Mouse (Mus musculus): ENCODE results near the gene Hyal3.
"Not testable (repeated sequence)": the region's sequence is repeated elsewhere in the genome, so short reads cannot be mapped to it uniquely, and the experiment has no call there.

Hyal3 gene

GRCm38 (mm10) chr9:107551117-107551889 lies 29.3 kb upstream of the Hyal3 start, which contains the start of gene Rassf1:
Gene Rassf1, plus strand, starts transcription at chr9:107551555.
- peak; percentile 85 for DNase-seq

GRCm38 (mm10) chr9:107551890-107552355 lies 28.7 kb upstream of the Hyal3 start:
- no peak for DNase-seq

GRCm38 (mm10) chr9:107552690-107553393 lies 27.8 kb upstream of the Hyal3 start:
- no peak for DNase-seq

GRCm38 (mm10) chr9:107553541-107554318 lies 26.9 kb upstream of the Hyal3 start:
- DNase-seq, result no peak

GRCm38 (mm10) chr9:107554319-107554825 lies 26.2 kb upstream of the Hyal3 start:
- peak; percentile 98 for DNase-seq

- peak; percentile 62 for DNase-seq
Measured at GRCm38 (mm10) chr9:107555031-107555457, 25.6 kb upstream of the Hyal3 start.

- no peak for DNase-seq
Measured at GRCm38 (mm10) chr9:107555701-107556100, 24.9 kb upstream of the Hyal3 start.

GRCm38 (mm10) chr9:107556346-107556745 lies 24.3 kb upstream of the Hyal3 start:
- peak; percentile 41 for DNase-seq

GRCm38 (mm10) chr9:107563029-107563581 lies 17.5 kb upstream of the Hyal3 start, which contains the start of gene Tusc2:
Gene Tusc2, plus strand, starts transcription at chr9:107563255.
- peak; percentile 95 for DNase-seq

- DNase-seq, result not testable (repeated sequence)
Measured at GRCm38 (mm10) chr9:107565556-107565955, 15.1 kb upstream of the Hyal3 start.

- DNase-seq, result peak; percentile 91
Measured at GRCm38 (mm10) chr9:107566041-107566709, 14.4 kb upstream of the Hyal3 start.

- DNase-seq, result no peak
Measured at GRCm38 (mm10) chr9:107566855-107567254, 13.8 kb upstream of the Hyal3 start.

- DNase-seq, result peak; percentile 62
Measured at GRCm38 (mm10) chr9:107567702-107568319, 12.8 kb upstream of the Hyal3 start, which contains the start of gene Hyal2. Gene Hyal2, plus strand, starts transcription at chr9:107567945.

GRCm38 (mm10) chr9:107568331-107569261 lies 12.0 kb upstream of the Hyal3 start:
- DNase-seq, result peak; percentile 91

- no peak for DNase-seq
Measured at GRCm38 (mm10) chr9:107569270-107569669, 11.3 kb upstream of the Hyal3 start.

GRCm38 (mm10) chr9:107570016-107570415 lies 10.6 kb upstream of the Hyal3 start:
- DNase-seq, result no peak

GRCm38 (mm10) chr9:107570845-107571244 lies 9.8 kb upstream of the Hyal3 start:
- DNase-seq, result peak; percentile 83

- DNase-seq, result peak; percentile 76
Measured at GRCm38 (mm10) chr9:107571534-107572326, 8.9 kb upstream of the Hyal3 start.

GRCm38 (mm10) chr9:107572327-107572662 lies 8.3 kb upstream of the Hyal3 start:
- no peak for DNase-seq
